Mouse (Mus musculus) kidney, postnatal 0 days (tissue): ENCODE data around the gene Tns3. TPM values are rescaled to one million over a fixed set of nuclear protein-coding genes. Genes with fewer than 3 reads are reported as not detected.
A peak's percentile ranks its signal among the peaks of the same experiment; 100 is the strongest.
"Not testable (repeated sequence)": the region's sequence is repeated elsewhere in the genome, so short reads cannot be mapped to it uniquely, and the experiment has no call there.

Experiments
- ATAC-seq: fragments of 200-750 bp; cut with Nextera tagmentation; replicated peaks from 2 replicates; pipeline ENCODE4 v1.8.0; 2017; ENCODE audit warnings: low read depth, moderate number of reproducible peaks, moderate TSS enrichment, moderate library complexity; ENCODE audit not compliant: low FRiP score
- DNase-seq: peaks from one replicate; pipeline ENCODE4 v3.0.0-alpha.2; 2016; ENCODE audit warnings: low spot score
- H3K27ac ChIP-seq: fragments of 300-500 bp; sonication (generic); 2 replicates; pipeline ENCODE4 v1.5.1; 2014; ENCODE audit warnings: mild to moderate bottlenecking
- H3K27me3 ChIP-seq: fragments of 300-500 bp; sonication (generic); 2 replicates; pipeline ENCODE4 v1.6.1; 2014; ENCODE audit warnings: low read length, mixed read lengths; ENCODE audit not compliant: insufficient read depth
- H3K36me3 ChIP-seq: fragments of 300-500 bp; sonication (generic); 2 replicates; pipeline ENCODE4 v1.6.1; 2014; ENCODE audit warnings: low read length, mixed read lengths; ENCODE audit not compliant: insufficient read depth
- H3K4me1 ChIP-seq: fragments of 300-500 bp; sonication (generic); replicated peaks from 2 replicates; pipeline ENCODE4 v1.6.1; 2014; ENCODE audit warnings: antibody characterized with exemption, low read length, mixed read lengths; ENCODE audit not compliant: insufficient read depth
- H3K4me2 ChIP-seq: fragments of 300-500 bp; sonication (generic); 2 replicates; pipeline ENCODE4 v1.6.1; 2014; ENCODE audit warnings: mild to moderate bottlenecking, low read length, moderate library complexity, mixed read lengths
- H3K4me3 ChIP-seq: fragments of 300-500 bp; sonication (generic); replicated peaks from 2 replicates; pipeline ENCODE4 v1.5.1; 2014; ENCODE audit warnings: low read depth, low read length
- H3K9ac ChIP-seq: fragments of 300-500 bp; sonication (generic); 2 replicates; pipeline ENCODE4 v1.6.1; 2014; ENCODE audit warnings: low read depth, low read length
- H3K9me3 ChIP-seq: fragments of 300-500 bp; sonication (generic); replicated peaks from 2 replicates; pipeline ENCODE4 v1.6.1; 2016; ENCODE audit warnings: low read length, inconsistent platforms, mixed read lengths
- CTCF ChIP-seq: IDR thresholded peaks from 2 replicates; pipeline ENCODE4 v1.5.1; 2016; ENCODE audit warnings: antibody characterized with exemption, low read depth, mild to moderate bottlenecking, moderate library complexity
- WGBS: fragments of 180-500 bp; shearing (Covaris S2); extraction: QIAGEN DNeasy Blood & Tissue Kit; methylation state at CpG from one replicate; pipeline ENCODE4 v1.1.7; 2014; 5-methylcytosine and 5-hydroxymethylcytosine counted together
- polyA plus RNA-seq: library from polyadenylated mRNA; unstranded; fragments of >200 nt; fragmentation: Nextera tagmentation; extraction: Ambion mirVana; gene quantifications from 2 replicates; pipeline ENCODE4 v1.2.1, GENCODE M21; 2015

The Tns3 gene
- polyA plus RNA-seq, 1 experiment from 2014 or later = 17.6 TPM

DNA sequence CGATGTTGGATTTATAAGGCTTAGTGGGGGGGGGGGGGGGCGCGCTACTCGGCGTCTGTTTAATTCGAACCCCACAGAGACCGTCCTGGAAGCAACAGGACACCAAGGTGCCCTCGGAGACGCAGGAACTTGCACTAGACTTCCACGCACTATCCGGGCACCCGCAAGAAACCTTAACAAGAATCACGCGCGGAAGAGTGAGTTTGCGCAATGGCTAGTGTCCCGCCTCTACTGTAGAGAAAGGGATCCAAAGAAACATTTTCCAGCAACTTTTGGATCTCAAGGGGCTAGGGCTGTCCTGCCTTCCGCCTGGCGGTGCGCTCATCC lies 40.5 kb downstream of the Tns3 start:
- peak overlapping the region; percentile 63 for H3K4me3 ChIP-seq
- H3K36me3 ChIP-seq = 0 out of 2 replicates have a peak, but pooled peaks cover 3% of the 10 kb centered on the region
- H3K9me3 ChIP-seq = no peaks in the 10 kb centered on the region
- 3% methylated on average over 20 of the region's 20 CpGs for WGBS
- H3K9ac ChIP-seq = peak overlapping the region; percentile 72
- DNase-seq (no peak), ATAC-seq (no peak)
- H3K4me2 ChIP-seq = peak overlapping the region; percentile 94
- H3K4me1 ChIP-seq = peaks cover 25% of the 10 kb centered on the region
- H3K27ac ChIP-seq = peak overlapping the region; percentile 67
- no peak for TF ChIP-seq CTCF
- no peaks in the 10 kb centered on the region for H3K27me3 ChIP-seq

DNA sequence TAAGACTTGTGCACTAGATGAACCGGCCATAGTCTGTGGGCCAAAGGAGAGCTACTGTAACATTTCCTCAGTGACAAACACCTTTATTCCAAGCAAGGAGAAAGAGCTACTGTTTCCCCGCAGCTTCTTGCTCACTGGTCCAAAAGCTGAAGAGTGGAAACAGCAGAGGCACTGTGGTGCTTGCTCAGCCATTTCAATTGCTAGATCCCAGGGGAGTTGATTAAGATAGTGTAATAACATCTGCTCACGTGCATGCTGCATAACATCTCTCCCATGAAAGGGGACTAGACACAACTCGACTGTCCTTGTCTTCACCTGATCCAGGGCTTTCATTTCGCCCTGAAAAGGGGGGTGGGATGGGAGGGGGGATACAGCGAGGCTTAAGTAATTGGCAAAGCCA lies 41.7 kb downstream of the Tns3 start:
- WGBS = 46% methylated on average over 6 of the region's 6 CpGs

DNA sequence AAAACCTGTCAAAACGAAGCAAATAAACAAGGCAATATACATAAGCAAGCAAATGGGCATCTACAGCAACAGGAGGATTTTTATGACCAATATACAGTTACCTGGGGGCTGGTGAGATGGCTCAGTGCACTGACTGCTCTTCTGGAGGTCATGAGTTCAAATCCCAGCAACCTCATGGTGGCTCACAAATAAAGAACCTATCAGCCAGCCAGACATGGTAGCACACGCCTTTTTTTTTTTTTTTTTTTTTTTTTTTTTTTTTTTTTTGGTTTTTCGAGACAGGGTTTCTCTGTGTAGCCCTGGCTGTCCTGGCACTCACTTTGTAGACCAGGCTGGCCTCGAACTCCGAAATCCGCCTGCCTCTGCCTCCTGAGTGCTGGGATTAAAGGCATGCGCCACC lies 45.2 kb downstream of the Tns3 start:
- DNase-seq, H3K27ac ChIP-seq, H3K36me3 ChIP-seq, H3K9ac ChIP-seq, H3K4me3 ChIP-seq, H3K9me3 ChIP-seq, H3K27me3 ChIP-seq, ATAC-seq, H3K4me2 ChIP-seq: not testable (repeated sequence)
- peaks cover 27% of the 10 kb centered on the region for H3K4me1 ChIP-seq
- WGBS = 88% methylated on average over 6 of the region's 7 CpGs

More for the DNA sequence above, 41.7 kb downstream of the Tns3 start:
- ATAC-seq (no peak), DNase-seq (no peak)
- 0 out of 2 replicates have a peak overlapping the region, but pooled peaks have one; percentile 63 for H3K4me3 ChIP-seq
- peak overlapping the region; percentile 94 for H3K4me2 ChIP-seq
- H3K36me3 ChIP-seq = no peaks in the 10 kb centered on the region
- no peaks in the 10 kb centered on the region for H3K9me3 ChIP-seq
- H3K27me3 ChIP-seq = no peaks in the 10 kb centered on the region
- H3K27ac ChIP-seq = peak overlapping the region; percentile 19; the same call in 1 of the 2 replicates
- TF ChIP-seq CTCF = no peak
- H3K9ac ChIP-seq = no peak overlapping the region
- H3K4me1 ChIP-seq = peaks cover 35% of the 10 kb centered on the region

DNA sequence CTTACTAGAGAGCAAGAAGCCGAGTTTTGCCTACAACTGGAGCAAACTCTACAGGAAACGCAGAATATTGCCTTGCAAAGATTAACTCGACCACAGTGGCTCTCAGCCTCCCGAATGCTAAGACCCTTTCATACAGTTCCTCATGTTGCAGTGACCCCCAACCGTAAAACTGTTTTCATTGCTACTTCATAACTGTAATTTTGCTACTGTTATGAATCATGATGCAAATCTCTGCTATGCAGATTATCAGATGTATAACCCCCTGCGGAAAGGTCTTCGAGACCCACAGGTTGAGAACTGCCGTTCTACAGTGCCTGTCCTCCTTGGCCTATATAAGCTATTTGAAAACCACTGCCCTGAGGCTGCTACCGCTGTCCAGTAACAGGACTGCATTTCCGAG lies 46.0 kb downstream of the Tns3 start:
- Histone ChIP-seq H3K4me3 (no peak overlapping the region), H3K9me3 (no peaks in the 10 kb centered on the region), H3K36me3 (0 out of 2 replicates have a peak, but pooled peaks cover 5% of the 10 kb centered on the region), H3K4me2 (no peak overlapping the region), H3K27ac (peak overlapping the region; percentile 25; the same call in 1 of the 2 replicates), H3K9ac (no peak overlapping the region), H3K4me1 (peaks cover 27% of the 10 kb centered on the region), H3K27me3 (no peaks in the 10 kb centered on the region)
- ATAC-seq = no peak
- 47% methylated on average over 10 of the region's 10 CpGs for WGBS
- DNase-seq = peak; percentile 46
- no peak for TF ChIP-seq CTCF

DNA sequence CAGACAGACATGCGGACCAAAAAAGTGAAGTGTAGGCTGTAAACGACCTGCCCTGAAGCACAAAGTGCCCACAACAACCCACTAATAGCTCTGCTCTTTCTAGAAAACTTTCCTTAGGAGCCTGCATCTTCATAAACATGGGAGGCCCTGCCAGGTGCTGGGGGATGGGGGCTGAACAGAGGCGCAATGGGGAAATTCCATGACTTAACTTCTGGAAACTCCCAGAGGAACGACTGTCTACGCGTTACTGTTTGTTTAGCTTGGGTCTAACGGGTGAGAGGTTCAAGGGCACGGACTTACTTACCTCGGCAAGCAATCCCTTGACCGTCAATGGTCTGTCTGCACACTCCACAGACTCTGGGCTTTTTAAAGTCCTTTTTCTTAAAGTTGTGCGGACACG lies 48.9 kb downstream of the Tns3 start:
- Histone ChIP-seq H3K4me3 (no peak overlapping the region), H3K27me3 (no peaks in the 10 kb centered on the region), H3K9me3 (no peaks in the 10 kb centered on the region), H3K27ac (peak overlapping the region; percentile 60), H3K9ac (no peak overlapping the region), H3K4me2 (no peak overlapping the region), H3K36me3 (0 out of 2 replicates have a peak, but pooled peaks cover 5% of the 10 kb centered on the region), H3K4me1 (peaks cover 29% of the 10 kb centered on the region)
- DNase-seq (peak; percentile 36), ATAC-seq (0 out of 2 replicates have a peak, but pooled peaks have one; percentile 8)
- WGBS = 21% methylated on average over 12 of the region's 12 CpGs
- no peak for TF ChIP-seq CTCF

DNA sequence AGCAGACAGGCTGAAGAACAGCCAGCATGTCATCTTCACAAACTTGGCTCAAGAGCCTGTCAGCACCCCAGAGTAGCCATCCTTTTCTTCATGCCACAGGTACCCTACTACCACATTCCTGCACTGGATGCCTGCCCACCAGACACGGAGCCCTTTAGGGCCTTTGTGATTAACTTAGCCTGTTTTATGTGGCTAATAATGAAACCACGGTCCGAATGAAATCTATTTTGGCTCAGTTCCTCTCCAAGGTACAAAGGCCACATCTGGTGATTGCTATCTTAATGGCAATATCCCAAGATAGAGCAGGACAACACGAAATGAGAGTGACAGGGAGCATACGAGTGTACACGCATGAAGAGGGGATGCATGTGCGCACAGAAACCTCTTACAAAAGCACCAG lies 53.9 kb downstream of the Tns3 start:
- ATAC-seq (no peak), DNase-seq (no peak)
- Histone ChIP-seq H3K9me3 (no peaks in the 10 kb centered on the region), H3K4me1 (peaks cover 16% of the 10 kb centered on the region), H3K27me3 (no peaks in the 10 kb centered on the region), H3K36me3 (0 out of 2 replicates have a peak, but pooled peaks cover 9% of the 10 kb centered on the region), H3K4me2 (no peak overlapping the region), H3K9ac (no peak overlapping the region), H3K27ac (no peak overlapping the region), H3K4me3 (no peak overlapping the region)
- TF ChIP-seq CTCF = no peak
- 44% methylated on average over 7 of the region's 7 CpGs for WGBS

DNA sequence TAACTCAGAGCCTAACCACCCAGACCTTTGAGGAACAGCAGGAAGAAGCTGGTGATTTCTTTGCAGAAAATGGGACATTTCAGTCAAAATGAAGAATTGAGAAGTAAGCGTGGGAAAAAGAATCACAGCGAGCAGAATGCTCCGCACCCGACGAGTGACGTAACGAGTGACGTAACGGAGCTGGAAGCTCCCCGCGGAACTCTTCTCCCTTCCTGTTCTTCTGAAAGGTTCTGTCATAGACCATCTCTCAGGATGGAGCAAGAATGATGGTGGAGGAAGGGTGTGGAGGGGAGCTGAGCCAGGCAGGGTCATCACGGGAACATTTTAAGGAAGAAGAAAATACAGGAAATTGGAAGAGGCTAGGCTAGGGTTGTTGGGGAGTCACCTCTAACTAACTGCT lies 54.5 kb downstream of the Tns3 start:
- Histone ChIP-seq H3K27ac (peak overlapping the region; percentile 8; the same call in 1 of the 2 replicates), H3K27me3 (no peaks in the 10 kb centered on the region), H3K4me2 (no peak overlapping the region), H3K9me3 (no peaks in the 10 kb centered on the region), H3K4me1 (peaks cover 16% of the 10 kb centered on the region), H3K36me3 (0 out of 2 replicates have a peak, but pooled peaks cover 12% of the 10 kb centered on the region), H3K4me3 (no peak overlapping the region), H3K9ac (no peak overlapping the region)
- WGBS = 85% methylated on average over 12 of the region's 12 CpGs
- ATAC-seq = no peak
- TF ChIP-seq CTCF = no peak
- no peak for DNase-seq
